Mouse (Mus musculus): Measurements from ENCODE around the gene Dcaf5. TPM values are rescaled to one million over a fixed set of nuclear protein-coding genes. Genes with fewer than 3 reads are reported as not detected.
A peak's percentile ranks its signal among the peaks of the same experiment; 100 is the strongest.

Gene Dcaf5
- polyA plus RNA-seq, 1 experiment: 10.8 TPM

GRCm38 (mm10) chr12:80383478-80383877 lies 52.9 kb downstream of the Dcaf5 start:
- H3K4me3 ChIP-seq (replicated peaks): no peak overlapping the region
- H3K27me3 ChIP-seq (replicated peaks): no peaks in the 10 kb centered on the region
- peaks cover 59% of the 10 kb centered on the region for H3K4me1 ChIP-seq
- H3K36me3 ChIP-seq (replicated peaks; ENCODE audit: low read length): peaks cover 86% of the 10 kb centered on the region
- no peaks in the 10 kb centered on the region for H3K9me3 ChIP-seq
- TF ChIP-seq FLI1 (IDR thresholded peaks at IDR 0.05; ENCODE audit: low read length) (no peak), GATA1 (IDR thresholded peaks at IDR 0.05; ENCODE audit: borderline replicate concordance, low read length) (no peak)

- H3K27me3 ChIP-seq (replicated peaks): no peaks in the 10 kb centered on the region
- TF ChIP-seq GATA1 (IDR thresholded peaks at IDR 0.05; ENCODE audit: borderline replicate concordance, low read length) (no peak), FLI1 (IDR thresholded peaks at IDR 0.05; ENCODE audit: low read length) (no peak)
- H3K4me1 ChIP-seq: peaks cover 59% of the 10 kb centered on the region
- H3K9me3 ChIP-seq: no peaks in the 10 kb centered on the region
- no peak overlapping the region for H3K4me3 ChIP-seq (replicated peaks)
- H3K36me3 ChIP-seq (replicated peaks; ENCODE audit: low read length): peaks cover 89% of the 10 kb centered on the region
Observed at GRCm38 (mm10) chr12:80382794-80383193, 53.6 kb downstream of the Dcaf5 start.

- no peak for TF ChIP-seq FLI1 (IDR thresholded peaks at IDR 0.05; ENCODE audit: low read length)
- no peak for TF ChIP-seq GATA1 (IDR thresholded peaks at IDR 0.05; ENCODE audit: borderline replicate concordance, low read length)
- H3K9me3 ChIP-seq: no peaks in the 10 kb centered on the region
- H3K4me1 ChIP-seq: peaks cover 44% of the 10 kb centered on the region
- H3K36me3 ChIP-seq (replicated peaks; ENCODE audit: low read length): peaks cover 91% of the 10 kb centered on the region
- no peaks in the 10 kb centered on the region for H3K27me3 ChIP-seq (replicated peaks)
- H3K4me3 ChIP-seq (replicated peaks): peak overlapping the region; percentile 72
Observed at GRCm38 (mm10) chr12:80379831-80380457, 56.5 kb downstream of the Dcaf5 start.

DNA sequence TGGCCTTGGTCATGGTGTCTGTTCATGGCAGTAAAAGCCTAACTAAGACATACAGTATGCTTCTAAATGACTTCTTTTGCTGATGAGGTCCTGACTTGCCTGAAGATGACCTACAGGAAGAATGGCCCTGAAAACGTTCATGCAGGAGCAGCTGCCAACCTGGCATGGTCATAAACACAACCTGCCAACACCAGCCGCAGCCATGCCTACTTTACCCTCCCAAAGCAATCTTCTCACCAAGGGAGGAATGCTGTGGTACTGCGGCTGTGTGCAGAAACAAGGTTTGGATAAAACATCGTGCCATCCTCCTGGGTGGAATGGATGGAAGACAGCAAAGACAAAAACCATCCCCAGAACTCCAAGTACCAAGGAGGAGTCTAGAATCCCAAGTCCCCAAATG lies 57.0 kb downstream of the Dcaf5 start:
- H3K4me3 ChIP-seq (replicated peaks): no peak overlapping the region
- no peaks in the 10 kb centered on the region for H3K9me3 ChIP-seq
- peaks cover 92% of the 10 kb centered on the region for H3K36me3 ChIP-seq (replicated peaks; ENCODE audit: low read length)
- peaks cover 38% of the 10 kb centered on the region for H3K4me1 ChIP-seq
- H3K27me3 ChIP-seq (replicated peaks): no peaks in the 10 kb centered on the region
- TF ChIP-seq GATA1 (IDR thresholded peaks at IDR 0.05; ENCODE audit: borderline replicate concordance, low read length) (no peak), FLI1 (IDR thresholded peaks at IDR 0.05; ENCODE audit: low read length) (no peak)

DNA sequence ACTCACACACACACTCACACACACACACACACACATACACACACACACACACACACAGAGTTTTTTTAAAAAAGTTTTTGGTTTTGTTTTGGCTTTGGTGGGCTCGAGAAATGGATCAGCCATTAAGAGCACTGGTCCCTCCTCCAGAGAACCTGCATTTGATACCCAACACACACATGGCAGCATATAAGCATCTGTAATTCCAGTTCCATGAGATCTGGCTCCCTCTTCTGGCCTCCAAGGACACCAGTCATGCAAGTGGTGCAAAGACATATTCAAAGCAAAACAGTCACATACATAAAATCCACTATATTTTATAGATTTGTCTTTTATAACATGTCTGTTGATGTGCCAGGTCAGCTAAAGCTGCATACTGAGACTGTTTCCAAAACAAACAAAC lies 58.8 kb downstream of the Dcaf5 start:
- H3K36me3 ChIP-seq (replicated peaks; ENCODE audit: low read length): peaks cover 93% of the 10 kb centered on the region
- no peak overlapping the region for H3K4me3 ChIP-seq (replicated peaks)
- TF ChIP-seq FLI1 (IDR thresholded peaks at IDR 0.05; ENCODE audit: low read length) (no peak), GATA1 (IDR thresholded peaks at IDR 0.05; ENCODE audit: borderline replicate concordance, low read length) (no peak)
- no peaks in the 10 kb centered on the region for H3K27me3 ChIP-seq (replicated peaks)
- peaks cover 25% of the 10 kb centered on the region for H3K4me1 ChIP-seq
- H3K9me3 ChIP-seq: no peaks in the 10 kb centered on the region

GRCm38 (mm10) chr12:80375721-80376120 lies 60.7 kb downstream of the Dcaf5 start:
- TF ChIP-seq FLI1 (IDR thresholded peaks at IDR 0.05; ENCODE audit: low read length) (no peak), GATA1 (IDR thresholded peaks at IDR 0.05; ENCODE audit: borderline replicate concordance, low read length) (no peak)
- H3K9me3 ChIP-seq: no peaks in the 10 kb centered on the region
- peaks cover 23% of the 10 kb centered on the region for H3K4me1 ChIP-seq
- no peaks in the 10 kb centered on the region for H3K27me3 ChIP-seq (replicated peaks)
- peaks cover 93% of the 10 kb centered on the region for H3K36me3 ChIP-seq (replicated peaks; ENCODE audit: low read length)
- no peak overlapping the region for H3K4me3 ChIP-seq (replicated peaks)

- Histone ChIP-seq H3K36me3 (replicated peaks; ENCODE audit: low read length) (peaks cover 94% of the 10 kb centered on the region), H3K9me3 (no peaks in the 10 kb centered on the region), H3K4me3 (replicated peaks) (no peak overlapping the region), H3K27me3 (replicated peaks) (no peaks in the 10 kb centered on the region), H3K4me1 (peaks cover 13% of the 10 kb centered on the region)
- TF ChIP-seq FLI1 (IDR thresholded peaks at IDR 0.05; ENCODE audit: low read length): no peak
- no peak for TF ChIP-seq GATA1 (IDR thresholded peaks at IDR 0.05; ENCODE audit: borderline replicate concordance, low read length)
Observed at GRCm38 (mm10) chr12:80374736-80375135, 61.7 kb downstream of the Dcaf5 start.

GRCm38 (mm10) chr12:80372946-80373345 lies 63.5 kb downstream of the Dcaf5 start:
- Histone ChIP-seq H3K36me3 (replicated peaks; ENCODE audit: low read length) (peaks cover 95% of the 10 kb centered on the region), H3K4me3 (replicated peaks) (no peak overlapping the region), H3K27me3 (replicated peaks) (no peaks in the 10 kb centered on the region), H3K4me1 (peaks cover 15% of the 10 kb centered on the region), H3K9me3 (no peaks in the 10 kb centered on the region)
- TF ChIP-seq GATA1 (IDR thresholded peaks at IDR 0.05; ENCODE audit: borderline replicate concordance, low read length) (no peak), FLI1 (IDR thresholded peaks at IDR 0.05; ENCODE audit: low read length) (no peak)

DNA sequence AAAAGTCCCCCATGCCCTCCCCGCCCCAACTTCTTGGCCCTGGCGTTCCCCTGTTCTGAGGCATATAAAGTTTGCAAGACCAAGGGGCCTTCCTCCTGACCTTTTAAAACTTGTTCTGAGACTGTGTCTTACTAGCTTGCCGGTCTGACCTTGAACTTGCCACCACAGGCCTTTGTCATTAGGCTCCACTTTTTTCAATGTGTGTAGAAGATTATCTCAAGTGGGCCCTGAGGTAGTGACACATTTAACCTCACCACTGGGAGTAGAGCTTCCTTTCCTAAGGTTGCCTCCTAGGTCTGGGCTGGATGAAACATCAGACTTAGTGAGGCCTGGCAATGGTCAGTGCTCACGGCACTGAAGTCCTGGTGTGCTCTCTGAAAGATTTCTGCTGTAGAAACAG lies 69.2 kb downstream of the Dcaf5 start:
- H3K36me3 ChIP-seq (replicated peaks; ENCODE audit: low read length): peaks cover 83% of the 10 kb centered on the region
- peaks cover 44% of the 10 kb centered on the region for H3K4me1 ChIP-seq
- no peaks in the 10 kb centered on the region for H3K9me3 ChIP-seq
- H3K4me3 ChIP-seq (replicated peaks): no peak overlapping the region
- H3K27me3 ChIP-seq (replicated peaks): no peaks in the 10 kb centered on the region
- TF ChIP-seq GATA1 (IDR thresholded peaks at IDR 0.05; ENCODE audit: borderline replicate concordance, low read length): no peak
- TF ChIP-seq FLI1 (IDR thresholded peaks at IDR 0.05; ENCODE audit: low read length): no peak

DNA sequence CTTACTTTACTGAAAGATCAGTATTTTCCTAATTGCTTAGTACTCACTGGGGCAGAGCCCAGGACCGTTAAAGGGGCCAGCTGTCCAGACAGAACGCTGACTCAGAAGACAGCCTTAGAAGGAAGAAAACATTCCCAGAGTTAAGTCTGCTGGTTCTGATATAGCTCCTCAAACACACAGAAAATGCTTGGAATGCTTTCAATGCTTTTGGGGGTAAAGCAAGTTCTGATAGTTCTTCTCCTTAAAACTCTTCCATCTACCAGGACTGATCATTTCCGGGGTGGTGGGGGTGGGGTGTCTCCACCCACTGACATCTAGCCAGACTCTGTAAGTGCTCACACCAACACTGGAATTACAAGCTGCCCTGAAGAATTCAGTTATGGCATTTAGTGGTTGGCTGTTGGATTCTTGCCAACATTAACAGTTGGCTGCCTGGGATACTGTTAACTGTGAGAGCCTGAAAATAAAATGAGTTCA lies 70.4 kb downstream of the Dcaf5 start:
- TF ChIP-seq FLI1 (IDR thresholded peaks at IDR 0.05; ENCODE audit: low read length): no peak
- no peak for TF ChIP-seq GATA1 (IDR thresholded peaks at IDR 0.05; ENCODE audit: borderline replicate concordance, low read length)
- no peaks in the 10 kb centered on the region for H3K9me3 ChIP-seq
- no peak overlapping the region for H3K4me3 ChIP-seq (replicated peaks)
- H3K4me1 ChIP-seq: peaks cover 47% of the 10 kb centered on the region
- no peaks in the 10 kb centered on the region for H3K27me3 ChIP-seq (replicated peaks)
- peaks cover 83% of the 10 kb centered on the region for H3K36me3 ChIP-seq (replicated peaks; ENCODE audit: low read length)

All from megakaryocyte, embryonic 14.5 days (primary cell).